Mouse (Mus musculus) layer of hippocampus, adult 9-11 months (tissue): Measurements from ENCODE around the gene Kcnh2.

Source experiments
- DNase-seq: peaks from one replicate; pipeline ENCODE4 v3.0.0; 2022

The Kcnh2 gene

DNA sequence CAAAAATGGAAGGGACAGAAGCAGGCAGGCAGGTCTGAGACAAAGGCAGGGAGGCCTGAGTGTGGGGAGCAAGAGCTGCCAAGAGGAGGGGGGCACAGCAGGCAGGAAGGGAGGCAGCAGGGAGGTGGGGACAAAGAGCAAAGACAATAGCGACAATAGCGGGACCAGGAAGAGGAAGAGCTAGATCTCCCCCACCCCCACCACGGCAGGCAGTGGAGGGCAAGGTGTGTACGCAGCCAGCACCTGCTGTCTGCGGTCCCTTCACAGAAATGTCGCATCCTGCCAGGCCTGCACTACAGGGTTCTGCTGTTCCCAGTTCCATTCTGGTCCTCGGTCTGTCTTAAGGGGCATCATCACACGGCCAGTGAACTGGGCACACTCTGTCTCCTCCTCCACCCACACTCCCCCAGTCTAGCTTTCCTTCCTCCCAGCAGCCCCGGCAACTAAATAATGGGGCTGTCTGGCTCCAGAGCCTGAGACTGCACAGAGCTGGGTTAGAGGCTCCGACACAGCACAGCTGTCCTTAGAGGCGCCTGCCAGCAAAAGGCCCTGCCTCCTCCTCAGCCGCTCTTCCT is 6.8 kb downstream of the Kcnh2 start:
- no peak for DNase-seq

DNA sequence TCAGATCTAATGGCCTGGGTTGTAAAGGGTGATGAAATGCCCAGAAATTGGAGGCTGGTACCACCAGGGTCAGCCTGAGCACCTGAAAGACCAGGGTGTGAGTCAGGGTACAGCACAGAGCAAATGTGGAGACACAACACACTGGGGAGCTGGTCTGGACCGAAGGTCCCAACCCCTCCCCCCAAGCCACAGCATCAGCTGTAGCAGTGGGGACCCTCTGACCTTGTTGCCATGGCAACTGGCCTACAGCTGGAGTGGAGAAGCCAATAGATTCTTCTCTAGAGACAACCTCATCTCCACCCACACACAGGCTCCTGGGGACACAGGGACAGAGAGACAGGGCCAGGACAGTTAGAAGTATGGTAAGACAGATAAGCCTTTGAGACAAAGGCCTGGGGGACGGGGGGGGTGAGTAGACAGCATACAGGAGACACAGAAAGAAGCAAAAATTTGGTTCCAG is 7.4 kb downstream of the Kcnh2 start:
- DNase-seq, result no peak

DNA sequence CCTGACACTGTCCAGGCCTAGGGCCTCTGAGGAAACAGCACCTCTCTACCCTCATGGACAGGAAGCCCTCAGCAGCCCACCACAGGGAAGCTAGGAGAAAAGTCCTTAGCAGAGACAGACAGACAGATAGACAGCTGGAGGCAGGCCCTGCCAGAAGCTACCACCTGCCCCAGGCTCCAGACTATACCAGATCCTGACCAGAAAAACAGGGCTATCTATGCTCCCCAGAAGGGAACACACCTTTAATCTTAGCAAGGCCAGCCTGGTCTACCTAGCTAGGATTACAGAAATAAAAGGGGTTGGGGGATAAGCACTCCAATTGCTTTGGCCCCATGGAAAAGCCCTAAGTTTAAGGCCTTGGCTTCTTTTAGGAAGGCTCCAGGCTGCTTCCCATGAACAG is 8.0 kb downstream of the Kcnh2 start:
- no peak for DNase-seq

DNA sequence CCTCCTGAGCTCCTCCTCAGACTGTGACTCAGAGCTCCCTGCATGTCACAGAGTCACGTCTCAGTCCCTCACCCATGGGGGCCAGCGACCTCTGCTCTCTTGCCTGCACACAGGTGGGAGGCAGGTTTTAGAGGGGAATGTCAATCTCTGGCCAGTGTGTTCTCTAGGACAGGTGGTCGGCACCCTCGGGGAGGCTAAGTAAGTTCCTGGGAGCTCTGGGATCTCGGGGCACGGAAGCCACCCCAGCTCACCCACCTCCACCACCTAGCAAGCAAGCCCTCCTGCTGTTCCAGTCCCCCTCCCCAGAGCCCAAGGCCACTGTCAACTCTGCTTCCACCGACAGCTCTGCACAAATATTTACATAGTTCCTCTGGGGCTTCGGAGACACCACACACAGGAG is 8.4 kb downstream of the Kcnh2 start:
- DNase-seq, result no peak

DNA sequence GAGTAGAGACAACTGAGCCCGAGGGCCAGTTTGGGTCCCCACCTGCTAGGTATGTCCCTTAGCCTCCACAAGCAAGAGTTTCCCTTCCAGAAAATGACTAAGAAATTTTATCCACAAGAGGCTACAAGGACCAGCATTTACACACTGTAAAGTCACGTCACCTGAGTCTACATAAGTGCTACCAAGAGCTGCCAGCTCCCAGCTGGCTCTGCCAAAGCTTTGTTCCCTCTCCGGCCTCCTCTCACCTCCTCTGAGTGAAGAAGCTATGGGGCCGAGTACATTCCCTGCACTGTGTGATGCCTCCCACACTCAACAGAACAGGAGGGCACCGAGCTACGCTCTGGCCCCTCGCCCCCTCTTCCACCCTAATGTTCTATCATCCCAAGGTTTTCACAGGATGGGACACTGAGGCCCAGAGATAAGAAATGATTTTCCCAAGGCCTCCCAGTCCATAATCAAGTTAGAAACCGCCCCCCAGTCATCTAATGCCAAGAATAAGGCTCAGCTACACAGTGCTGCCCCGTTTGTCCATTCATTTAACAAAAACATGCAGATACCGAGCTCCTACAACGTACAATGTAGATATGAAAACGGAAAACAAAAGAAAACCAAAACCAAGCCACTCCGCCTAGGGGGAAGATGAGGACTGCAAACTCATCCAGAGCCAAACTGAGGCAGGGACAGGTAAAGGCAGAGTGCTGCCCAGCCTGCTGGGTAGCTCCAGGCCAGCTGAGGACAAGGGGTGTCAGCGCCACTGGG is 9.0 kb downstream of the Kcnh2 start:
- no peak for DNase-seq

DNA sequence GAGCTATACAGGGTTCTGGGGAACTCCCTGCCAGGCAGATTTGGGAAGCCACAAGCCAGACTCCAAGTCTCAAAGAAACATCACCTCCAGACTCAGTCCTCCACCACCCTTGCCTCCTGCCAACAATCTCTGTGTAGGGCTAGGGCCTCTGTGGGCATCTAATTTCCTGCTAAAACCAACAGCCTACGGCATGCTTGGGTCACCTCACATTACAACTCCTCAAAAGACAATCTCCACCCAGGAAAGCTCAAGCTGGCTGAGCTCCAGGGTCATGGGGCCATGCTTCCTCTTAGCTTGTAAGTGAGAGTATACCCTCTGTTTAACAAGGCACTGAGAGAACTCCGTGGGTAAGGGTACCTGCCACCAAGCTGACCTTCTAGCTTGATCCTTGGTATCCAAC is 13.6 kb downstream of the Kcnh2 start:
- DNase-seq, result peak; percentile 32

DNA sequence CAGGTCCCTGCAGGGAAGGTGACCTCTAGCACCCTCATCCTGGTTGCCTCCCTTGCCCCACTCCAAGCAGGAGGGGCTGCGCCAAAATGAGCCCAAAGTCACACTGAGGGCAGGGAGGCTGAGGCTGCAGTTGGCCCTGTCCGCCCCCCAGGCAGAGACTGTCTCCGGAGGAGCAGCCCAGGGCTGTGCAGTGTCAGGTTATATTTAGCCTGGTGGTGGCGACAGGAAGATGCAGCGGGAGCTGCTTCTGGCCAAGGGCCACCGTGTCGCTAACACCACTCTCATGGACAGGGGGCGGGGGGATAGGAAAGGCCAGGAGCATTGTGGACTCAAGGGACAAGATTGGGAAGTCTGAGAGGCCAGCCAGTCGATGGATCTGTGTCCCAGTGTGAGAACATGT is 14.0 kb downstream of the Kcnh2 start:
- DNase-seq, result no peak

DNA sequence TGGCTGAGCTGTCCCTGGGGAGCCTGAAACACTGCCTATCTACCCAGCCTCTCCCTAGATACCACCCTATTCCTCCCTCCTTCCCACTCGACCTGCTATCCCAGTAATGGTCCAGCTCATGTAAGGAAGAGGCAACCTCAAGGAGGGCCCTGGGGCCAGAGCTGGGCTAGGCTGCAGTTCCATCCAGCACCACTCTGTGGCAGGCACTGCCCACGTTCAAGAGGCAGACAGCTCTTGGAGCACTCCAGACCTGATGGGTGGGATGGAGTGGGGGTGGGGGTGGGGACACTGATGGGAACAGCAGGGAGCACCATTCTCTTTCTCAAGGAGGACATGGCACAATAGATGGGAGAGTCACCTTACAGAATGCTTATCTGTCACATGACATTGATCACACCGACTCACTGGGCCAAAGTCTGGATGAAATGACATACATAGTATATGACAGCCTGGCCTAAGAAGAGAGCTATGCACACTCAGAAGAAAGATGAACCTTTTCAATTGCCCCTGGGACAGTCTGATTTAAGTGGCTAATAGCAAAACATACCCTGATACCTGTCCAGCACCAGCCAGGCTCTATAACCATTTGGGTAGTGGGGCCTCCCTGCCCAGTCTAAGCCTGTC is 15.4 kb downstream of the Kcnh2 start:
- peak; percentile 37 for DNase-seq

DNA sequence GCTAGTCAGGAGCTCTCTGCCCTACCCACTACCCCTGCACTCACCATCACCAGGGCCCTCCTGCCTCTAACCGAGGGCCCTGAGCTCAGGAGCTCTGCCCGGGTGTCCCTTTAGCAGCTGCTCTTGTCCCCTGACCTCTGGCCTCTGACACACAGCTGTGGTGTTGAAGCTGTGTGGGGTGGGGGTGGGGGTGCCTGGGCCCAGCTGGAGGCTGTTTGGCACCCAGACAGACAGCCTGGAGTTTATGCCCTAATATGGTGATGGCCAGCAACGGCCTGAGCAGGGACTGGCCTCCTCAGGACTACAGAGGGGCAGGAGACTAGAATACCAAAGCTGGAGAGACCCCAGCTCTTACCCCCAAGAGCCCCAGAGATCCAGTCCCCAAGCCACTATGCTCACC is 16.7 kb downstream of the Kcnh2 start:
- DNase-seq, result no peak

DNA sequence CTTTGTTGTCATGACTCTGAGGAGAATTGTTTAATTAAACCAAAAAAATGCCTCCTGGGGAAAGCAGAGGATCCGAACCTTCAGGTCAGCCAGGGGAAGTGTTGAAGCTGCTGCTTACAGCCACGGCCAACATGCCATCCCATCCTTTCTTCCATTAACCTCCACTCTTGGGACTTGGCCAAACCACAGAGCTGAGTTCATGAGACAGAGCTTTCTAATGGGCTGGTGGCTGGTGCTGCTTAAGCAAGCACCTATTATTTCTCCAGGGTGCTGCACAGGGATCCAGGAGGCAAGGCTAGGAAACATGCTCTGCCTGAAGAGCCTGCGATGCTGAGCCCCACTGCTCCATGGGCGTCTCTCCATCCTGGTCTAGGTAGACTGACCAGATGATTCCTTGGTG is 19.0 kb downstream of the Kcnh2 start:
- DNase-seq, result no peak

DNA sequence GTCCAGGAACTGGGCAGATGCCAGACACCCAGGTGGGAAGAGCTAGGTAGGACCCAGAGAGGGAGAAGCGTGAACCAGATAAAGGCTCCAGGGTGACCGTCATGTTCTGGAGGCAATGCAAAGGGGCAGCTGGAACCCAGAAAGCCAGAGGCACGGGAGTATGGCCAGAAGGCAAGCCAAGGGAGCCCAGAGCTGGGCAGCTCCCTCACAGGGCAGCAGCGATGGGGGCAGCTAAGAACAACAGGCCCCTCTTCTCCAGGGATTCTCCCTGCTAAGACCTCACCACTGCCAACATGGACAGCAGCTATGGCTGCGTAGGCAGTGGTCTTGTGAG is 21.5 kb downstream of the Kcnh2 start:
- no peak for DNase-seq

DNA sequence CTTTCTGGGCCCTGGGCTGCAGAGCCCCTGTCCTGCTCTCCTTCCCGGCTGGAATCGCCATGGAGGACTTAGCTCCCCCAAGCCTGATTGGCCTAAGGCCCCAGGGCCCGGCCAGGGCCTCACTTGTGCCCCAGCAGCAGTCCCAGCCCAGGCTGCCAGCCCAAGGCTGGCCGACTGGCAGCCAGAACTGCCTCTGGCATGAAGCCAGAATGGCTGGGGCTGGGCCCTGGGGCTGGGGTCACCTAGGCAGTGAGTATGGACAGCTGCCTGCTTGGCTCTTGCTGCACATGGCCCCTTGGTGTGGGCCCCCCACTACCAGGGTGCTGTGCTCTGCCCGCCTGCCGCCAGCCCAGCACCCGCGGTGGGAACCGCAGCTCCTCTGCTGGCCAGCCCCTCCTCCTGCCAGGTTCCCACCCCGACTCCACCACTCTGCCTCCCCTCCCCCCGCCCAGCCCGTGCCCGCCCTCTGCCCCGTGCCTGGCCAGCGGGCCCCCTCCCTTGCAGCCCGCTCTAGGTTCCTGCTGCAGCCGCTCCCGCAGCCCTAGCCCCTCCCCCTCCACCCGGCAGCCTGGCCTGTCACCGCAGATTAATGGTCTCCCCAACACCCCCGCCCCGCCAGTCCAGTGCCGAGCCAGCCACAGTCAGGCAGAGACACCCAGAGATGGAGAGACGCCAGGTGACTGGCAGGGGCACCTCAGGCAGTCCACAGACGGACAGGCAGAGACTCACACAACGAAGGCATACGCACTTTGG is 22.0 kb downstream of the Kcnh2 start:
- no peak for DNase-seq

DNA sequence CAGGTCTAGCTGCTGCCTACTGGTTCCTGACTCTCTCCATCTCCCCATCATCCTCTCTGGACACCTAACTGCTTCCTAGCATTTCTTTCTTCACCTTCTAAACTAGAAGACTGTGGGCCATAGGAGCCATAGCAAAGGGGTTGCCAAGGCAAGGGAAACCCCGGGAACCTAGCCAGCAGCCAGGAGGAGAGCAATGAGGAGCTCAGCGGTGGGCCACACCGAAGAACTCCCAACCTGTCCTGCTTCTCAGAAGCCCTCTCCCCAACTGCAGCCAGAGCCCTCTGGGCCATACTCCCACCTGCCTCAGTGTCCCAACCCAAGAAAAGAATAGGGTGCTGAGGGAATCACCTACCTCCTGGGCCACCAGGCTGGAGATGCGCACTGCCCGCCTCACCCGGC is 22.6 kb downstream of the Kcnh2 start:
- no peak for DNase-seq

DNA sequence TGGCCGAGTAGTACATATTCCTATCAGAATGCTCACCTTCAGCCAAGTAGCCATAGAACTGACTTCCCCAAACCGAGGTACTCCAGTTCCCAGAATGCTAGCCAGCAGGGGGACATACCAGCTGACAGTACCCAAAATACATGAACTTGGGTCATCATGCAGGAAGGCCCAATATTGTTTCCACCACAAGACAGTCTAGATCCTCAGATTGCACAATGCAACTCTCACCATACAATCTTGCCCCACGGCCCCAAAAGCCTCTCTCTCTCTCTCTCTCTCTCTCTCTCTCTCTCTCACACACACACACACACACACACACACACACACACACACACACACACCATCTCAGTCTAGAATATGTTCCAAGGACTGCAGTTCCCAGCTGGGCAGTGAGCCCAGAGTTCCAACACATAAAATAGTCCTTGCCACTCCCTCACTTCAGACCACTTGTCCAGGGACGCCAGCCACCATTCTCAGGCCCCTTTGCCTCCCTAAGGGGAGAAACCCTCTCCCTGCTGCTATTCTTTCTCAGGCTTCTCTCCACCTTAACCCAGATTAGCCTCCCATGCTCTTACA is 24.5 kb downstream of the Kcnh2 start:
- no peak for DNase-seq

DNA sequence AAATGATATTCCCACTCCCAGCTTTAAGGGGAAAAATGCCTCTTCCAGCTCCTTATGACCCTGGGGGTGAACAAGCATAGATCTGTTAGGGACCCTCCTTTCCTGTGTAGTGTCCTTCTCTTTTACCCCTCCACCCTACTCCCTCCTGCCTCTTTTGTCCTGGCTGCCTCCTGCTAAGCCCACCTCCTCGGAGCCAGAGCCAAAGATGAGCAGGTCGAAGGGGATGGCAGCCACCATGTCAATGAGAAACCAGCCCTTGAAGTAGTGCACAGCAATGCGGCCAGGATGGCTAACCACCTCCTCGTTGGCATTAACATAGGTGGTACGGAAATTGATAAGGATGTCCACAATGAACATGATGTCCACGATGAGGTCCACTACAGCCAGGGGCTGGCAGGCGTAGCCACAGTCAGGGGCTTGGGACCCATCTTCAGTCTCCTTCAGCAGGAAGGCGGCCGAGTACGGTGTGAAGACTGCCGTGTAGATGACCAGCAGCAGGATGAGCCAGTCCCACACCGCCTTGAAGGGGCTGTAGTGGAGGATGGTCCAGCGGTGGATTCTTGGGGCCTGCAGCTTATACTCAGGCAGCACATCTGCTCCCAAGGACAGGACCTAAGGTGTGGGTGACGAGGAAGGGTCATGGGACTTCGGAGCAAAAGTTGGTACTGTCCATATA is 25.1 kb downstream of the Kcnh2 start:
- no peak for DNase-seq

DNA sequence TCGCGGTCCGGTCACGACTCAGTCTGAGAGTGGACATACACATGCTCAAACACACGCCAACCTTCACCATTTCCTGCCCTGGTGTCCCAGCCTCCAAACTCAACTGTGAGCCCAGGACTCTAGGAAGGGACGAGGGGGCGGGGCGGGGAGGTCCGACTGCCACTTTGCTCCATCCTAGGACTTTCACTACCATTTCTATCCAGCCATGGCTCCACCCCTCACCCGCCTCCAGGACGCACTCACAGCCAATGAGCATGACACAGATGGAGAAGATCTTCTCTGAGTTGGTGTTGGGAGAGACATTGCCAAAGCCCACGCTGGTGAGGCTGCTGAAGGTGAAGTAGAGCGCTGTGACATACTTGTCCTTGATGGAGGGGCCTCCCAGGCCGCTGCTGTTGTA is 26.2 kb downstream of the Kcnh2 start:
- no peak for DNase-seq

DNA sequence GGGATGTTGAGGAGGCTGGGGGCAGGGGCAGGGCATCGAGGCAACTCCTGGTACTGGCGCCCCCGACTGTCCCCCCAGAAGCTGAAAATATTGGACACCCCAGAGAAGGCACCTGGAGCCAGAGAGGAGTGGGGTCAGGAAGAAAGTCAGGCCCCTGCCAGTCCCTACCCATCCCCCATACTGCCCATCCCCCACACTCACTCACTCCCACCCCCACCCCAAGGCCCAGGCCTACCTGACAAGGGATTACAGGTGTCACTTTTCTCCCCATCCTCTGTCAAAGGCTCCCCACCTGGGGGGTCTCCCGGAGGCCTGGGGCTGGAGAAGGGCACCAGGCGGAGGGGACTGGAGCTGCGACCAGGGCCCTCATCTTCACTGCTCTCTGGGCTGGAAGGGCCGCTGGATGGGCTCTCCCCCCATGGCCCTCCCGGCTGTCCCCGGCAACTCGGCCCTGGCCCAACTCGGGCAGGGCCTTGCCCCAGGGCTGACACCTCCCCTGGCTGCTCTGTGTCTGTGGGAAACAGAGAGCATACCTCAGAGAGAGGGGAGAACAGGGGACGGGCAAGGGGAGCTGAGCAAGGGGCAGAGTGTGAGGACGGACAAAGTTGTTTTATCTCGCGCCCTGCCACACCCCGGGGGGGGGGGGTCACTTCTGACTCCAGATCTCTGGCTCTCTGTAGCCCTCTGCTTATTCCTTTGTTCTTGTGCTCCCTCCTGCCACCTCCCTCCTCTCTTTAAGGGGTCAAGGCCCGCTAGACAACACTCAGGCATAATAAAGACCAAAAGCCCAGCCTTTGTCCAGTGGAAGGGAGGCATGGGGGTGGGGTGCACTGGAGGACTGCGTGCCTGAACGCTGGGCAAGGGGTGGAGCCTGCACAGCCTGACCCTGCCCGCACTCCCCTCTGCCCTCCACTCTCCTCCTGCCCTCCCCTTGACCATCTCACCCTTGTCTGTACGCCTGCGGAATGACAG is 29.4 kb downstream of the Kcnh2 start:
- DNase-seq, result no peak

DNA sequence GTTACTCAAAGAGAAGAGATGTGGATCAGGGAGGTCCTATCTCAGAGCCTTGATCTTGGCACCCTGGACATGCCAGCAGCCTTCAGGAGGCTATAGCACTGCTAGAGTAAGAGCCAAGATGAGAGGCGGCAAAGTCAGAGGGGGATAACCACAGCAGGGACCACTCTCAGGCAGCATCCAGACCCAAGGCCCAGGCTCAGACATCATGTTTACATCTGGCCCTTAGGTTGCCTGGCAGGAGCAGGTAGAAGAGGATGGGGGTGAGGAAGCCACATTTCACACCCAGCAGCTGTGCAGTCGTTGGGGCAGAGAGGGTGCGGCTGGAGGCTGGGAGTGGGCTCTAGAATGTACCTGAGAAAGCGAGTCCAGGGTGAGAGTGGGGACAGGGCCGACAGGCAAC is 30.5 kb downstream of the Kcnh2 start:
- no peak for DNase-seq

DNA sequence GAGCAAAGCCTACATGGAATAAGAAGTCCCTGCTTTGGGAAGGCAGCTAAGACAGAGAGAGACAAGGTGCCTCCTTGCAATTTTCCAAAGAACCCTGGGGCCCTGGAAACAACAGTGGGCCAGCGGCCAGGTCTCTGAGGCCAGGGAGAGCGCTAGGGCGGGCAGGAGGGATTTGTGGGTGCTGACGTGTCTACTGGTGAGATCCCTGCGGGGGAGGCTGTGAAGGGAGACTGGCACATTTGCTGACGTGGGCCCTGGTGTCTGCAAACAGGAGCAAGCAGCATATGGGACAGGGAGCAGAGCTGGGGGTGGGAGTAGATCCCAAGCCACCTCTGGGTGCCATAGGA is 31.0 kb downstream of the Kcnh2 start:
- DNase-seq, result no peak

DNA sequence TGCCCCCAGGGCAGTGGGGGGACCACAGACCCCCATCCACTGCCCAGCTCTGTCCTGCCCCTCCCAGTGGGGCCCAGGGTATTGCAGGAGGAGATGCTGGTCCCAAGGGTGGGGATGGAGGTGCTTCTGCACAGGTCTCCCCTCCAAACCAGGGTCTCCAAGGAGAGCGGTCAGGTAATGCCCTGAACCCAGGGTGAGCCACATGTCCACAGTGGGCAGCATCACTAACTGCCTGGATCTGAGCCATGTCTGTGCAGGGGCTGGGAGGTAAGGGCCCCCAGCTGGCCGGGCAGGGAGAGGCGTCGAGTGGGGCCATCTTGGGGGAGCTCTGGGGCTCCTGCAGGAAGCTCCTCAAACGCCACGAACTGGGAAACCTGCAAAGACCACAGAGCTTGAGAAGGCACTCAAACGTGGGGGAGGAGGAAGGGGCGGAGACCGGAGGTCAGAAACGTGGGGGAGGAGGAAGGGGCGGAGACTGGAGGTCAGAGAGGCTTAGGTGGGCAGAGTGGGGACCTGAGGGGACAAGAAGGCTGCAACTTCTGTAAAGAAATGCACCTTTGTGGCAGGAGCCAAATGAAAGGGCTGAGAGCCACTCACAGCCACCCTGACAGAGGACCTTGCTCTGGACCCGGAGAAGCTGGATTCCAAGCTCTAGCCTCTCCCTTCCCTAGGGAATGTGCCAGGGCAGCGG is 31.5 kb downstream of the Kcnh2 start:
- DNase-seq, result no peak

DNA sequence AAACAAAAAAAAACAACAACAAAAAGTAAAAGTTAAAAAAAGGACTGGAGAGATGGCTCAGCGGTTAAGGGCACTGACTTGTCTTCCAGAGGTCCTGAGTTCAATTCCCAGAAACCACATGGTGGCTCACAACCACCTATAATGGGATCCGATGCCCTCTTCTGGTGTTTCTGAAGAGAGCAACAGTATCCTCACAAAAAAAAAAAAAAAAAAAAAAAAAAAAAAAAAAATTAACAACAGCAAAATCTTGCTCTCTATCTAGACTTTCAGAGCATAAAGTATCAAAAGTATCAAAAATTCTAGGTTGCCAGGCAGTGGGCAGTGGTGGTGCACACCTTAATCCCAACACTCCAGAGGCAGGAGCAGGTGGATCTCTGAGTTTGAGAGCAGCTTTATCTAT is 42.2 kb downstream of the Kcnh2 start:
- DNase-seq, result no peak
